ENCODE assay signal across 8 mouse cellular contexts in the genomic region with DNA sequence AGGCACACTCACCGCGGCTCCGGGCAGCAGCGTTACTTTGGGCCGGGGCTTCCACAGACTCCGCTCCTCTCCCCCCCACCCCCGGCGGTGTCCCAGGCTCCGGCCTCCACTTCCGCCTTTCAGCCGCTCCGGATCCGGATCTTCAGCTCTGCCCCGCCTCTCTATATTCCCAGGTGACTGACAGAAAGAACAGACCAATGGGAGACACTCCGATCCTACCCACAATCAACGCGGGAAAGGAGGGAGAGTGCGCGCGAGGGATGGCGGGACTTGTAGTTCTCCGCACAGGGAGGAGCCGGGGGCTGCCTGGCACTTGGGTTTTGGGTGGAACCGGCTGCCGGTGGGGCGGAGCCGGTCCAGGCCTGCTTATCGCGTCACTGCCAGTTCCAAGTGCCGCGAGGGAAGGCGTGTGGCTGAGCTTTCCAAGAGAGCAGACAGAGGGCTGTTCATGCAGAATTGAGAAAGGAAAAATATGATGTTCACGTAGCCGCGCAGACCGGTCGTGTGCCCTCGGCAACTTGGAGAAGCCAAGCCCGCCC. TPM values are rescaled to one million over a fixed set of nuclear protein-coding genes. Genes with fewer than 3 reads are reported as not detected.
DNase-seq lines count a peak whose midpoint lies in the region; ATAC-seq and TF ChIP-seq lines count a peak whose summit lies in the region.

A gene (minus strand): TSS at position 150 of the 539 bp plus-strand sequence.

- peak; percentile 32; the same call in 1 of the 2 replicates for TF ChIP-seq POLR2A in heart, adult 2 months (IDR thresholded peaks at IDR 0.05; ENCODE audit: insufficient read depth, low read depth, low read length)

- H3K4me1 ChIP-seq in embryonic facial prominence, embryonic 14.5 days (ENCODE audit: control insufficient read depth, insufficient read depth, low read length) = peaks cover 6% of the 10 kb centered on the region; the same call in 1 of the 2 replicates
- peaks cover 13% of the 10 kb centered on the region for H3K4me1 ChIP-seq in heart, adult 2 months (ENCODE audit: control insufficient read depth, insufficient read depth, low read length)
- peaks cover 20% of the 10 kb centered on the region for H3K4me1 ChIP-seq in limb, embryonic 13.5 days
- peaks cover 16% of the 10 kb centered on the region for H3K4me1 ChIP-seq in midbrain, embryonic 16.5 days (ENCODE audit: control insufficient read depth, insufficient read depth, low read length)

- peak; percentile 35 for TF ChIP-seq CTCF in heart, adult 2 months (IDR thresholded peaks at IDR 0.05)

- H3K27ac ChIP-seq in embryonic facial prominence, embryonic 14.5 days (replicated peaks; ENCODE audit: low read depth, low read length) = peak within 1 kb of the TSS; percentile 72; the same call in 1 of the 2 replicates
- peak within 1 kb of the TSS; percentile 97 for H3K27ac ChIP-seq in heart, adult 2 months
- H3K27ac ChIP-seq in limb, embryonic 13.5 days = peak within 1 kb of the TSS; percentile 44; the same call in 1 of the 2 replicates
- H3K27ac ChIP-seq in midbrain, embryonic 16.5 days (ENCODE audit: low read length) = peak within 1 kb of the TSS; percentile 85

- no peaks in the 10 kb centered on the region for H3K9me3 ChIP-seq in embryonic facial prominence, embryonic 14.5 days (ENCODE audit: control insufficient read depth, low read length)
- no peaks in the 10 kb centered on the region for H3K9me3 ChIP-seq in limb, embryonic 13.5 days
- H3K9me3 ChIP-seq in midbrain, embryonic 16.5 days (replicated peaks; ENCODE audit: control insufficient read depth, low read length, poor library complexity, severe bottlenecking) = no peaks in the 10 kb centered on the region

- H3K79me2 ChIP-seq in heart, adult 2 months (replicated peaks; ENCODE audit: control insufficient read depth, insufficient read depth, low read length) = peaks cover 3% of the 10 kb centered on the region; the same call in 1 of the 2 replicates

- 0 out of 2 replicates have a peak, but pooled peaks have one; percentile 33 for TF ChIP-seq EP300 in heart, adult 2 months (IDR thresholded peaks at IDR 0.05; ENCODE audit: insufficient read depth, low read depth, low read length)

- WGBS in embryonic facial prominence, embryonic 14.5 days = under 1% methylated on average over 30 of the region's 39 CpGs
- under 1% methylated on average over 39 of the region's 39 CpGs for WGBS in heart, adult 2 months
- under 1% methylated on average over 36 of the region's 39 CpGs for WGBS in limb, embryonic 13.5 days
- under 1% methylated on average over 39 of the region's 39 CpGs for WGBS in midbrain, embryonic 16.5 days

- peak within 1 kb of the TSS; percentile 87 for H3K4me2 ChIP-seq in embryonic facial prominence, embryonic 14.5 days (ENCODE audit: low read depth, low read length)
- H3K4me2 ChIP-seq in limb, embryonic 13.5 days (replicated peaks) = peak within 1 kb of the TSS; percentile 89
- H3K4me2 ChIP-seq in midbrain, embryonic 16.5 days (ENCODE audit: low read length) = peak within 1 kb of the TSS; percentile 84

- H3K9ac ChIP-seq in embryonic facial prominence, embryonic 14.5 days (ENCODE audit: low read depth, low read length) = peak within 1 kb of the TSS; percentile 95
- peak within 1 kb of the TSS; percentile 84 for H3K9ac ChIP-seq in heart, adult 2 months (ENCODE audit: low read depth, low read length)
- peak within 1 kb of the TSS; percentile 91 for H3K9ac ChIP-seq in limb, embryonic 13.5 days
- peak within 1 kb of the TSS; percentile 78 for H3K9ac ChIP-seq in midbrain, embryonic 16.5 days (ENCODE audit: low read depth, low read length)

- peak within 1 kb of the TSS; percentile 96 for H3K4me3 ChIP-seq in embryonic facial prominence, embryonic 14.5 days (ENCODE audit: low read depth, low read length)
- peak within 1 kb of the TSS; percentile 95 for H3K4me3 ChIP-seq in heart, adult 2 months
- peak within 1 kb of the TSS; percentile 90 for H3K4me3 ChIP-seq in limb, embryonic 13.5 days
- H3K4me3 ChIP-seq in midbrain, embryonic 16.5 days (ENCODE audit: low read depth, low read length) = peak within 1 kb of the TSS; percentile 62

- peaks cover 3% of the 10 kb centered on the region; the same call in 1 of the 2 replicates for H3K36me3 ChIP-seq in embryonic facial prominence, embryonic 14.5 days (ENCODE audit: control insufficient read depth, insufficient read depth, low read length)
- H3K36me3 ChIP-seq in heart, adult 2 months (ENCODE audit: control insufficient read depth, insufficient read depth, low read length) = no peaks in the 10 kb centered on the region
- H3K36me3 ChIP-seq in limb, embryonic 13.5 days = peaks cover 8% of the 10 kb centered on the region
- H3K36me3 ChIP-seq in midbrain, embryonic 16.5 days (ENCODE audit: control insufficient read depth, insufficient read depth, low read length) = peaks cover 5% of the 10 kb centered on the region; the same call in 1 of the 2 replicates

- no peaks in the 10 kb centered on the region for H3K27me3 ChIP-seq in embryonic facial prominence, embryonic 14.5 days (replicated peaks; ENCODE audit: control insufficient read depth, insufficient read depth, low read length)
- H3K27me3 ChIP-seq in heart, adult 2 months (ENCODE audit: control insufficient read depth, insufficient read depth, low read length) = no peaks in the 10 kb centered on the region
- peaks cover 5% of the 10 kb centered on the region; the same call in 1 of the 2 replicates for H3K27me3 ChIP-seq in limb, embryonic 13.5 days
- no peaks in the 10 kb centered on the region for H3K27me3 ChIP-seq in midbrain, embryonic 16.5 days (ENCODE audit: control insufficient read depth, insufficient read depth, low read depth, low read length)

- peak; percentile 100 for ATAC-seq in embryonic facial prominence, embryonic 14.5 days (ENCODE audit: low read depth)
- peak; percentile 100 for ATAC-seq in limb, embryonic 13.5 days (ENCODE audit: low FRiP score, low read depth)
- ATAC-seq in midbrain, embryonic 16.5 days = peak; percentile 99

- DNase-seq in 3T3-L1 (ENCODE audit: low read depth, low spot score) = peak; percentile 100
- DNase-seq in adrenal gland, postnatal 4 days (ENCODE audit: low spot score in 2 of 2) = peak; percentile 93 to 98
- peak; percentile 100 for DNase-seq in embryonic facial prominence, embryonic 14.5 days (ENCODE audit: low spot score)
- peak; percentile 98 to 99 for DNase-seq in heart, adult 2 months
- peak; percentile 99 for DNase-seq in kidney, adult 8-10 months
- DNase-seq in spleen, postnatal 10 days (ENCODE audit: low spot score in 2 of 2) = peak; percentile 95 to 99

- intact Hi-C loops in heart, adult 2 months (cut with DNase I) = no loop called here

RNA-seq across cellular contexts. Expression of the gene that starts here (rescaled TPM):
- total RNA-seq in adrenal gland, postnatal 4 days (2021) = 100 to 1,000 TPM; 171 to 182 TPM
- 70.7 and 73.9 TPM in 2 replicates for polyA plus RNA-seq in embryonic facial prominence, embryonic 14.5 days (2014; fragmentation: Nextera tagmentation; extraction: Ambion mirVana)
- total RNA-seq in heart, adult 2 months (2021) = 10 to 100 TPM; 53.0 to 56.3 TPM
- polyA plus RNA-seq in heart, adult 2 months (2012; rRNA removed) = 69.3 and 97.8 TPM in 2 replicates
- polyA plus RNA-seq in limb, embryonic 13.5 days (2015; fragmentation: Nextera tagmentation; extraction: Ambion mirVana) = 23.2 and 24.5 TPM in 2 replicates
- polyA plus RNA-seq in midbrain, embryonic 16.5 days (2015; fragmentation: Nextera tagmentation; extraction: Ambion mirVana) = 41.1 and 43.3 TPM in 2 replicates

Comparison
In these comparisons a context has a peak if more than half of its experiments do, and no peak if none do; other contexts are left out.
1. Peak in every context shown above with its lines: DNase-seq, ATAC-seq, H3K4me3 ChIP-seq and H3K27ac ChIP-seq.
2. H3K27ac ChIP-seq: peak in every context shown above with its lines; median percentile 97 in heart, adult 2 months; 85 in midbrain, embryonic 16.5 days; 72 in embryonic facial prominence, embryonic 14.5 days; 44 in limb, embryonic 13.5 days.